In the genomic region with DNA sequence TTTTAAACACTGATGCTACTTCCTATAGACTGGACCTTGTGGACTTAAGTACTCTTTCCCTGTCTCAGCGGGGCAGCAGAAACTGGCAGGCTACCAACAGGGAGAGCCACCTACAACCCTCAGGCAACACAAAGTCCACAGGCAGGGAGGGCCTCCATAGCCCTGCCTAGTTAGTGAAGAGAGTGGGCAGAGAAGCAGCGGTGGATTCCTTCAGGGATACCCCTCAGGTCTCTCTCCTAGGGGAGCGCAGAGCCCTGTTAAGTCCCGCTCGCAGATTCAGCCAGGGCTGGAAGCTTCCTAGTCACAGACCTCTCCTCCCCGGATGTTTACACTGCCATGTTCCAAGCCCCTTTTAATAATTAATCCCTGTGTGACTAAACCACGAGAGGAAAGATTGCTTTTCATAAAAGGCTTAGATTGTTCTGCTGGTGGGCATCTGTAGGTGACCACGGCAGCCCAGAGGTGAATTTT, we compare ENCODE assay signal across 8 mouse cellular contexts.
DNase-seq lines count a peak whose midpoint lies in the region; ATAC-seq and TF ChIP-seq lines count a peak whose summit lies in the region.

No protein-coding gene starts in this region.

- peak; percentile 68 for DNase-seq in brain, embryonic 14.5 days (ENCODE audit: low read depth)
- no peak for DNase-seq in liver, embryonic 13.5 days
- no peak for DNase-seq in spleen, postnatal 4 days (ENCODE audit: low spot score in 2 of 2)
- DNase-seq in gastrocnemius, adult 18-20 months (ENCODE audit: low spot score): no peak

- H3K36me3 ChIP-seq in embryonic facial prominence, embryonic 13.5 days: no peaks in the 10 kb centered on the region
- H3K36me3 ChIP-seq in hindbrain, embryonic 13.5 days: no peaks in the 10 kb centered on the region
- H3K36me3 ChIP-seq in liver, embryonic 13.5 days: no peaks in the 10 kb centered on the region
- no peaks in the 10 kb centered on the region for H3K36me3 ChIP-seq in neural tube, embryonic 15.5 days

- peaks cover 47% of the 10 kb centered on the region for H3K4me1 ChIP-seq in embryonic facial prominence, embryonic 13.5 days
- peaks cover 51% of the 10 kb centered on the region for H3K4me1 ChIP-seq in hindbrain, embryonic 13.5 days (replicated peaks)
- peaks cover 48% of the 10 kb centered on the region for H3K4me1 ChIP-seq in liver, embryonic 13.5 days (replicated peaks)
- H3K4me1 ChIP-seq in neural tube, embryonic 15.5 days: peaks cover 43% of the 10 kb centered on the region

- TF ChIP-seq CTCF in brain, embryonic 14.5 days (IDR thresholded peaks at IDR 0.05; ENCODE audit: borderline replicate concordance, extremely low read depth, insufficient read depth, insufficient read length): no peak

- no peaks in the 10 kb centered on the region for H3K9me3 ChIP-seq in embryonic facial prominence, embryonic 13.5 days
- H3K9me3 ChIP-seq in hindbrain, embryonic 13.5 days: no peaks in the 10 kb centered on the region
- no peaks in the 10 kb centered on the region for H3K9me3 ChIP-seq in liver, embryonic 13.5 days (replicated peaks)
- H3K9me3 ChIP-seq in neural tube, embryonic 15.5 days (replicated peaks): no peaks in the 10 kb centered on the region

- TF ChIP-seq POLR2A in brain, embryonic 14.5 days (IDR thresholded peaks at IDR 0.05; ENCODE audit: borderline replicate concordance, extremely low read depth, insufficient read depth, insufficient read length, poor library complexity, severe bottlenecking): no peak

- no peaks in the 10 kb centered on the region for H3K27me3 ChIP-seq in embryonic facial prominence, embryonic 13.5 days
- no peaks in the 10 kb centered on the region for H3K27me3 ChIP-seq in hindbrain, embryonic 13.5 days
- H3K27me3 ChIP-seq in liver, embryonic 13.5 days: no peaks in the 10 kb centered on the region
- no peaks in the 10 kb centered on the region for H3K27me3 ChIP-seq in neural tube, embryonic 15.5 days (replicated peaks)

- no peak for ATAC-seq in embryonic facial prominence, embryonic 13.5 days (ENCODE audit: insufficient number of reproducible peaks, insufficient read depth, low FRiP score, low TSS enrichment, low read depth)
- ATAC-seq in hindbrain, embryonic 13.5 days (ENCODE audit: low FRiP score): peak; percentile 38; the same call in 1 of the 2 replicates
- peak; percentile 62 for ATAC-seq in liver, embryonic 13.5 days (ENCODE audit: low read depth)
- peak; percentile 33; the same call in 1 of the 2 replicates for ATAC-seq in neural tube, embryonic 15.5 days (ENCODE audit: low FRiP score)
- no peak for ATAC-seq in megakaryocyte progenitor cell, adult 5-6 weeks (replicated peaks; ENCODE audit: poor library complexity)

- peak overlapping the region; percentile 37 for H3K4me2 ChIP-seq in embryonic facial prominence, embryonic 13.5 days
- peak overlapping the region; percentile 38 for H3K4me2 ChIP-seq in hindbrain, embryonic 13.5 days
- H3K4me2 ChIP-seq in liver, embryonic 13.5 days: peak overlapping the region; percentile 48
- peak overlapping the region; percentile 29 for H3K4me2 ChIP-seq in neural tube, embryonic 15.5 days

- no peak overlapping the region for H3K4me3 ChIP-seq in embryonic facial prominence, embryonic 13.5 days
- no peak overlapping the region for H3K4me3 ChIP-seq in hindbrain, embryonic 13.5 days
- H3K4me3 ChIP-seq in liver, embryonic 13.5 days (replicated peaks): peak overlapping the region; percentile 14; the same call in 1 of the 2 replicates
- H3K4me3 ChIP-seq in neural tube, embryonic 15.5 days (replicated peaks): no peak overlapping the region

- 20% methylated on average over 8 of the region's 8 CpGs for WGBS in embryonic facial prominence, embryonic 13.5 days
- 23% methylated on average over 8 of the region's 8 CpGs for WGBS in hindbrain, embryonic 13.5 days
- WGBS in liver, embryonic 13.5 days (ENCODE audit: insufficient replicate concordance): 62% methylated on average over 8 of the region's 8 CpGs
- WGBS in neural tube, embryonic 15.5 days: 31% methylated on average over 8 of the region's 8 CpGs

- H3K27ac ChIP-seq in embryonic facial prominence, embryonic 13.5 days: peak overlapping the region; percentile 79
- H3K27ac ChIP-seq in hindbrain, embryonic 13.5 days: peak overlapping the region; percentile 79
- peak overlapping the region; percentile 60 for H3K27ac ChIP-seq in liver, embryonic 13.5 days
- peak overlapping the region; percentile 56; the same call in 1 of the 2 replicates for H3K27ac ChIP-seq in neural tube, embryonic 15.5 days (replicated peaks)

- 0 out of 2 replicates have a peak overlapping the region, but pooled peaks have one; percentile 27 for H3K9ac ChIP-seq in embryonic facial prominence, embryonic 13.5 days
- H3K9ac ChIP-seq in hindbrain, embryonic 13.5 days: peak overlapping the region; percentile 46
- H3K9ac ChIP-seq in liver, embryonic 13.5 days: 0 out of 2 replicates have a peak overlapping the region, but pooled peaks have one; percentile 22
- H3K9ac ChIP-seq in neural tube, embryonic 15.5 days (replicated peaks): no peak overlapping the region

Comparison
In these comparisons a context has a peak if more than half of its experiments do, and no peak if none do; other contexts are left out.
1. ATAC-seq: peak in hindbrain, embryonic 13.5 days (single experiment), liver, embryonic 13.5 days (single experiment) and neural tube, embryonic 15.5 days (single experiment); none in embryonic facial prominence, embryonic 13.5 days (single experiment) and megakaryocyte progenitor cell, adult 5-6 weeks (single experiment).
2. Peak in every context shown above with its lines, with median percentiles within 50 percentile points of each other: H3K27ac ChIP-seq and H3K4me2 ChIP-seq.